Mouse (Mus musculus): ENCODE results near the gene Tvp23b. TPM values are rescaled to one million over a fixed set of nuclear protein-coding genes. Genes with fewer than 3 reads are reported as not detected.

The Tvp23b gene
- total and polyA plus RNA-seq, 3 experiments, result 24.3 to 40.0 TPM; not detected in 1

GRCm38 (mm10) chr11:62866685-62867084, 12.6 kb upstream of the Tvp23b start:
- Histone ChIP-seq H3K4me1 (ENCODE audit: control insufficient read depth in 1 of 2, insufficient read depth in 2 of 2, low read length in 2 of 2) (no peaks in the 10 kb centered on the region), H3K36me3 (ENCODE audit: control insufficient read depth in 1 of 2, insufficient read depth in 2 of 2, low read length in 2 of 2) (no peaks in the 10 kb centered on the region), H3K9me3 (replicated peaks; ENCODE audit: insufficient read depth, low read length) (no peaks in the 10 kb centered on the region), H3K27me3 (ENCODE audit: control insufficient read depth in 1 of 2, insufficient read depth in 2 of 2, low read length in 2 of 2) (peaks cover 1 to 6% of the 10 kb centered on the region in 2 experiments; a peak in 3 of 4 replicates), H3K4me3 (ENCODE audit: control insufficient read depth in 1 of 2, insufficient read depth in 1 of 2, low read depth in 2 of 2, low read length in 2 of 2) (no peak overlapping the region), H3K79me2 (ENCODE audit: control insufficient read depth, insufficient read depth, low read length, poor library complexity) (no peaks in the 10 kb centered on the region), H3K27ac (ENCODE audit: control insufficient read depth, low read depth, low read length) (no peak overlapping the region), H3K9ac (ENCODE audit: control insufficient read depth, low read depth, low read length, poor library complexity, severe bottlenecking) (no peak overlapping the region)
- no peak for DNase-seq (ENCODE audit: low read depth, low spot score)
- TF ChIP-seq NELFE (IDR thresholded peaks at IDR 0.05; ENCODE audit: low read depth, low read length) (no peak), POLR2A (IDR thresholded peaks at IDR 0.05; ENCODE audit: control insufficient read depth in 1 of 2, insufficient read depth in 1 of 2, low read depth in 1 of 2, low read length in 2 of 2, poor library complexity in 1 of 2) (no peak), E2F4 (IDR thresholded peaks at IDR 0.05; ENCODE audit: borderline replicate concordance, low read depth, low read length) (no peak), RCOR1 (IDR thresholded peaks at IDR 0.05; ENCODE audit: low read depth, low read length) (no peak), MAX (IDR thresholded peaks at IDR 0.05; ENCODE audit: low read length) (no peak), MAZ (IDR thresholded peaks at IDR 0.05; ENCODE audit: low read depth, low read length) (no peak), MEF2A (IDR thresholded peaks at IDR 0.05; ENCODE audit: extremely low read depth, insufficient replicate concordance, low read depth, low read length, poor library complexity, severe bottlenecking) (no peak), TCF12 (IDR thresholded peaks at IDR 0.05; ENCODE audit: low read depth, low read length) (no peak), ETS1 (IDR thresholded peaks at IDR 0.05; ENCODE audit: low read depth, low read length) (no peak), POLR2AphosphoS5 (IDR thresholded peaks at IDR 0.05; ENCODE audit: borderline replicate concordance, low read depth, low read length) (no peak), NRF1 (IDR thresholded peaks at IDR 0.05; ENCODE audit: insufficient read depth, low read depth, low read length, poor library complexity, severe bottlenecking) (no peak), TAL1 (IDR thresholded peaks at IDR 0.05; ENCODE audit: low read length) (no peak), ZKSCAN1 (IDR thresholded peaks at IDR 0.05; ENCODE audit: low read depth, low read length) (no peak)

GRCm38 (mm10) chr11:62869201-62869600, 10.1 kb upstream of the Tvp23b start:
- no peak overlapping the region for H3K4me3 ChIP-seq (ENCODE audit: control insufficient read depth in 1 of 2, insufficient read depth in 1 of 2, low read depth in 2 of 2, low read length in 2 of 2)
- H3K9me3 ChIP-seq (replicated peaks; ENCODE audit: insufficient read depth, low read length), result no peaks in the 10 kb centered on the region
- no peaks in the 10 kb centered on the region for H3K79me2 ChIP-seq (ENCODE audit: control insufficient read depth, insufficient read depth, low read length, poor library complexity)
- no peak overlapping the region for H3K9ac ChIP-seq (ENCODE audit: control insufficient read depth, low read depth, low read length, poor library complexity, severe bottlenecking)
- no peak for DNase-seq (ENCODE audit: low read depth, low spot score)
- TF ChIP-seq UBTF (IDR thresholded peaks at IDR 0.05; ENCODE audit: borderline replicate concordance, insufficient read depth, low read depth, low read length), result no peak
- no peak for TF ChIP-seq KAT2A (conservative IDR thresholded peaks at IDR 0.05; ENCODE audit: low read depth, low read length)
- no peak for TF ChIP-seq JUND (IDR thresholded peaks at IDR 0.05; ENCODE audit: low read depth, low read length)
- no peak for TF ChIP-seq ETS1 (IDR thresholded peaks at IDR 0.05; ENCODE audit: low read depth, low read length)
- no peak for TF ChIP-seq RAD21 (IDR thresholded peaks at IDR 0.05; ENCODE audit: low read depth, low read length)
- no peak for TF ChIP-seq MXI1 (IDR thresholded peaks at IDR 0.05; ENCODE audit: low read depth, low read length)
- TF ChIP-seq ZNF384 (IDR thresholded peaks at IDR 0.05; ENCODE audit: low read depth, low read length), result no peak
- no peak for TF ChIP-seq POLR2AphosphoS2 (IDR thresholded peaks at IDR 0.05; ENCODE audit: low read length)
- no peak for TF ChIP-seq MAX (IDR thresholded peaks at IDR 0.05; ENCODE audit: low read length)
- TF ChIP-seq RCOR1 (IDR thresholded peaks at IDR 0.05; ENCODE audit: low read depth, low read length), result no peak
- no peak for TF ChIP-seq ZKSCAN1 (IDR thresholded peaks at IDR 0.05; ENCODE audit: low read depth, low read length)
- TF ChIP-seq CHD1 (IDR thresholded peaks at IDR 0.05; ENCODE audit: low read depth, low read length), result no peak
- TF ChIP-seq ZC3H11A (IDR thresholded peaks at IDR 0.05; ENCODE audit: low read depth, low read length), result no peak
- TF ChIP-seq NELFE (IDR thresholded peaks at IDR 0.05; ENCODE audit: low read depth, low read length), result no peak
- no peak for TF ChIP-seq TAL1 (IDR thresholded peaks at IDR 0.05; ENCODE audit: low read length)
- TF ChIP-seq BHLHE40 (IDR thresholded peaks at IDR 0.05; ENCODE audit: borderline replicate concordance, low read depth, low read length), result no peak
- TF ChIP-seq ELF1 (IDR thresholded peaks at IDR 0.05; ENCODE audit: low read depth, low read length), result no peak
- H3K27me3 ChIP-seq (ENCODE audit: control insufficient read depth in 1 of 2, insufficient read depth in 2 of 2, low read length in 2 of 2), result peaks cover 1 to 8% of the 10 kb centered on the region in 2 experiments
- no peaks in the 10 kb centered on the region for H3K36me3 ChIP-seq (ENCODE audit: control insufficient read depth in 1 of 2, insufficient read depth in 2 of 2, low read length in 2 of 2)
- no peak overlapping the region for H3K27ac ChIP-seq (ENCODE audit: control insufficient read depth, low read depth, low read length)
- no peaks in the 10 kb centered on the region for H3K4me1 ChIP-seq (ENCODE audit: control insufficient read depth in 1 of 2, insufficient read depth in 2 of 2, low read length in 2 of 2)

Data from MEL (cell line).